Mouse (Mus musculus) limb, embryonic 10.5 days (tissue): ENCODE measurements around the gene Kdsr. TPM values are rescaled to one million over a fixed set of nuclear protein-coding genes. Genes with fewer than 3 reads are reported as not detected.

Experiments
- DNase-seq: peaks from one replicate; pipeline ENCODE4 v3.0.0-alpha.2; 2017; ENCODE audit warnings: low spot score
- H3K27ac ChIP-seq: fragments of 300-500 bp; sonication (generic); 2 replicates; pipeline ENCODE4 v1.5.1; 2016; ENCODE audit warnings: mild to moderate bottlenecking
- H3K27me3 ChIP-seq: fragments of 300-500 bp; sonication (generic); 2 replicates; pipeline ENCODE4 v1.6.1; 2016; ENCODE audit warnings: low read depth, mild to moderate bottlenecking; ENCODE audit not compliant: poor library complexity, severe bottlenecking
- H3K36me3 ChIP-seq: fragments of 300-500 bp; sonication (generic); 2 replicates; pipeline ENCODE4 v1.6.1; 2016; ENCODE audit warnings: mild to moderate bottlenecking, moderate library complexity
- H3K4me1 ChIP-seq: fragments of 300-500 bp; sonication (generic); 2 replicates; pipeline ENCODE4 v1.6.1; 2016
- H3K4me3 ChIP-seq: fragments of 300-500 bp; sonication (generic); 2 replicates; pipeline ENCODE4 v1.5.1; 2016; ENCODE audit warnings: mild to moderate bottlenecking, moderate library complexity
- H3K9me3 ChIP-seq: fragments of 300-500 bp; sonication (generic); replicated peaks from 2 replicates; pipeline ENCODE4 v1.6.1; 2016; ENCODE audit warnings: mild to moderate bottlenecking
- WGBS: fragments of 180-500 bp; shearing (Covaris S2); methylation state at CpG from one replicate; pipeline ENCODE4 v1.1.7; 2016; 5-methylcytosine and 5-hydroxymethylcytosine counted together
- polyA plus RNA-seq: library from polyadenylated mRNA; unstranded; fragments of >200 nt; fragmentation: Nextera tagmentation; extraction: Ambion mirVana; gene quantifications from 2 replicates; pipeline ENCODE4 v1.2.1, GENCODE M21; 2016

Kdsr gene
- polyA plus RNA-seq, 1 experiment from 2014 or later = 10.2 TPM

DNA sequence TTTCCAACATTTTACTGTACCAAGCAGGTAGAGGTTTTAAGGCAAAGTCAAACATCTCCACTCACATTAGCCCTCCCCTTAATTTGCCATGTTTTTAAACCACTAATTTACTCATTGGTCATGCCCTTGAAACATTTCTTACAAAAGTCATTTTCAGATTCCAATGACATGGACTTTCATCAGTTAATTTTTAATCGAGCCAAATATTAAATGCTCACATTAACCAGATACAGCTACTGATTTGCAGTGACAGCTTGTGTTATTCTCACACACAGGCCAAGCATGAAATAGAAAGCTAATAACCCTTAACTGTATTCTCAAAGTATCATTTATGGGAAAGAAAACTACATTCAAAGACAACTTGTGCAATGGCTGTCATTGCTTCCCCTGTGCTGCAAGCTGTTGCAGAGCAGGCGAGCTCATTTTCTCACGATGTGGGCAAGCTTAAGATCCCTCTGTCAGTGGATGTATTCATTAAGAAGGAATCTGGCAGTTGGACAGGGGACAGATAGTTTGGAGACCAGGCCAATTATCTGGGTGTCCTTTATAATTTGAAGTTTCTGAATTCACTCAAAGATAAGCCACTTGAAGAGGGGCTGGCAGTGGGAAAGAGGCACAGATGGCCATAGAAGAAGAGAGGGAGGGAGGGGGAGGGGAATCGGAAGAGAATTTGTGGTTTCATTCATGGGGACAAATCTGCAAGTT lies 56.9 kb downstream of the Kdsr start:
- Histone ChIP-seq H3K27me3 (no peaks in the 10 kb centered on the region), H3K27ac (no peak overlapping the region), H3K4me3 (no peak overlapping the region), H3K4me1 (no peaks in the 10 kb centered on the region), H3K36me3 (no peaks in the 10 kb centered on the region), H3K9me3 (no peaks in the 10 kb centered on the region)
- no peak for DNase-seq
- WGBS = 77% methylated on average over 4 of the region's 4 CpGs

DNA sequence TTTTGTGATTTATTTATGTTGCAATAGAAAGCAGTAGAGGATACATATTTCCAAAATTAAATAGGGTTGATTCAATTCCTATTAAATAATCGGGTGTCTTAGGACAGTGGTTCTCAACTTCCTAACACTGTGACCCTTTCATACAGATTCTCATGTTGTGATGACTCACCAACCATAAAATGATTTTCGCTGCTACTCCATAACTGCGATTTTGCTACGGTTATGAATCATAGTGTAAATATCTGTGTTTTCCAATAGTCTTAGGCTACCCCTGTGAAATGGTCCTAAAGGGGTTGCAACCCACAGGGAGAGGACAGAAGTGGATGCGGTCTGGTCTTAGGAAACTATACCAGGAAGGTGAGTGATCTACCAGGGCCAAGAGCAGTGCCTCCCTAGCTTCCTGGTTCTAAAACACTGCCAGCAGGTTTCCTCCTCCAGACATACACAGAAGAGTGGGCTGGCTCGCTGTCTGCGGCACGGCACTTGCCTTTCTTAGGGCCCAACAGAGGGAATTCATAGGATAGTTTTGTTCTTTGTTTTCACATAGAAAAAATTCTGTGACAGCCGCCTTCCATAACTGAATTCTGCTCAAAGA lies 58.9 kb downstream of the Kdsr start:
- WGBS = 93% methylated on average over 9 of the region's 9 CpGs
- H3K4me1 ChIP-seq = no peaks in the 10 kb centered on the region

DNA sequence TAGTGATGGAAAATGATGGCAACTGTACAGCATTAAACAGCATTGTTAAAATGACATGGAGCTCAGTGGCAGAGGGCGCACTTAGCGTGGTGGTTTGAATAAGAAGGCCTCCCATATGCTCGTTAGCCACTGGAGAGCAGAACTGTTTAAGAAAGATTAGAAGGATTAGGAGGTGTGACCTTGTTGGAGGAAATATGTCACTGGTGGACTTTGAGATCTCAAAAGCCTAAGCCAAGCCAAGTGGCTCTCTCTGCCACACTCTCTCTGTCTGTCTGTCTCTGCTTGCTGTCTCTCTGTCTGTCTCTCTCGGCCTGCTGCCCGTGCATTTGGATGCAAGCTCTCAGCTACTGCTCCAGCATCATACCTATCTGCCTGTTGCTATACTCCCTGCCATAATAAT lies 63.1 kb downstream of the Kdsr start:
- Histone ChIP-seq H3K27me3 (no peaks in the 10 kb centered on the region), H3K4me1 (no peaks in the 10 kb centered on the region), H3K27ac (no peak overlapping the region), H3K4me3 (no peak overlapping the region), H3K9me3 (no peaks in the 10 kb centered on the region), H3K36me3 (no peaks in the 10 kb centered on the region)
- DNase-seq = no peak
- WGBS = 88% methylated on average over 5 of the region's 5 CpGs

More for the DNA sequence above, 58.9 kb downstream of the Kdsr start:
- no peaks in the 10 kb centered on the region for H3K9me3 ChIP-seq
- no peaks in the 10 kb centered on the region for H3K36me3 ChIP-seq
- no peak overlapping the region for H3K27ac ChIP-seq
- H3K27me3 ChIP-seq = no peaks in the 10 kb centered on the region
- no peak overlapping the region for H3K4me3 ChIP-seq
- DNase-seq = no peak

DNA sequence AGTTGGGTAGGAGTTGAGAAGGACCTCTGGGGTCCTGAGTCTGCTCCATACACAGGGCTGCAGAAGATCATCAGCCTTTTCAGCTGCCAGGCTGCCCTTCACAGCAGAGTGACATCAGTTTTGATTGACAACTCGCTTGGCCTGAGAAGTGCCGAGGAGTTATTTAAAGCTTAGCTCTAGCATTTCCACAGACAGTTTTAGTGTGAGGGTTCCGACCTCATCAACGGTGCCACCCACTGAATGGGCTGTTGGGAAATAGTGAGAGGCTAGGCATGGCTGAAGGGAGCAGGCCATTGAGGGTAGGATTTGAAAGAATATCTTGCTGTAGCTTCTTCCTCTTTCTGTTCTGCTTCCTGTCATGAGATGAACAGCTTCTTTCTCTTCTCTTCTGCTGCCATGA lies 63.9 kb downstream of the Kdsr start:
- Histone ChIP-seq H3K4me3 (no peak overlapping the region), H3K36me3 (no peaks in the 10 kb centered on the region), H3K9me3 (no peaks in the 10 kb centered on the region), H3K27ac (no peak overlapping the region), H3K27me3 (no peaks in the 10 kb centered on the region), H3K4me1 (no peaks in the 10 kb centered on the region)
- WGBS = 90% methylated on average over 4 of the region's 4 CpGs
- no peak for DNase-seq

DNA sequence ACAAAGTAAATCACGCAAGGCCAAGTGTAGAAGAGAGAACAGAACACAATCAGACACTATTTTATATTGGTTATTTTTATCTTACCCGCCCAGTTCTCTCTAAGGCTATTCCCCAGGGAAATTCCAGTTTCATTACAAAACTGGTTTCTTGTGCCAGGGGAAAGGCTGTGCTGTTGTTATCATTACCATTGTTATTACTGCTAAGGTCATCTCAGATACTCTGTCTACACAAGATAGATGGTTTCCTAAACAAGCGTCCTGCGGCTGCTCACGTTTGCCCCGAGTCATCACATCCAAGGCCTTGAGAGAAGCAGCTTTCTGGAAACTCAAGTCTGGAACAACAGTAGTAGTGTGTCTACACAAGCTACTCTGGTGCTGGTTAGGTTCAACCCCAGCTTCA lies 65.2 kb downstream of the Kdsr start:
- DNase-seq = no peak
- 88% methylated on average over 6 of the region's 6 CpGs for WGBS
- H3K27ac ChIP-seq = no peak overlapping the region
- H3K4me3 ChIP-seq = no peak overlapping the region
- no peaks in the 10 kb centered on the region for H3K36me3 ChIP-seq
- H3K9me3 ChIP-seq = no peaks in the 10 kb centered on the region
- no peaks in the 10 kb centered on the region for H3K27me3 ChIP-seq
- H3K4me1 ChIP-seq = no peaks in the 10 kb centered on the region

DNA sequence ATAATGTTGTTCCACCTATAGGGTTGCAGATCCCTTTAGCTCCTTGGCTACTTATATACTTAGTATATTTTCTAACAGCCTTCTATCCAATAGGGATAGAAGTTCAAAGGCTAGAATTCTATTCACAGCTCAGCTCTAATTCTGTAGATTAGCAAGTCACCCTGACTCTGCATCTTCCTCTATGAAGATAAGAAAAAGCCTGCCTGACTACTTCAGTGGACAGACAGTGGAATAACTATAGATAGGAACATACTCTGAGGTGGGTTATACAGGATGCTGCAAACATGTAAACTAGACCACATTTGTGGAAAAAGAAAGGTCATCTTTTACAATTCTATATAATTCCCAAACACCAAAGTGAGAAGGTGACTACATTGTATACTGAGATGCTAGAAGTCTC lies 66.9 kb downstream of the Kdsr start:
- no peaks in the 10 kb centered on the region for H3K36me3 ChIP-seq
- no peaks in the 10 kb centered on the region for H3K27me3 ChIP-seq
- H3K27ac ChIP-seq = no peak overlapping the region
- no peaks in the 10 kb centered on the region for H3K9me3 ChIP-seq
- no peak for DNase-seq
- no peaks in the 10 kb centered on the region for H3K4me1 ChIP-seq
- no peak overlapping the region for H3K4me3 ChIP-seq

DNA sequence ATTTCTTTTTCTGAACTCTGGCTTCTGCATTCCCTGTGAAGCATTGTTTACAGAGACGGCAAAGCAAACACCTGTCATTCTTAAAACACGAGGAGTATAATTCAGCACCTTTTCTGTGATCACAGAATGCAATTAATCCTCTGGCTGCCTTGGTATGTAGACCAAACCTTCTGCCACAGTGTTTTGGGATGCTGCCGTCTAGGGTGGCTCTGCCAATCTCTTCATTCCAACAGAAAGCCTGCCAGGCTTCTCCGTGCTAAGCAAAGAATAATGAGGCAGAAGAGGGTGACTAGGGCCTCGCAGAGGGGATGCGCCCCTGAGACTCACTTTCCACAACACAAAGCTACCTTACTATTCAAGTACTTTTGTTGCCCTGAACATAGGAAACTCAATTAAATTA lies 68.6 kb downstream of the Kdsr start:
- H3K4me1 ChIP-seq = no peaks in the 10 kb centered on the region
- H3K4me3 ChIP-seq = no peak overlapping the region
- no peaks in the 10 kb centered on the region for H3K36me3 ChIP-seq
- 85% methylated on average over 6 of the region's 6 CpGs for WGBS
- H3K27me3 ChIP-seq = no peaks in the 10 kb centered on the region
- H3K9me3 ChIP-seq = no peaks in the 10 kb centered on the region
- H3K27ac ChIP-seq = no peak overlapping the region
- DNase-seq = no peak

DNA sequence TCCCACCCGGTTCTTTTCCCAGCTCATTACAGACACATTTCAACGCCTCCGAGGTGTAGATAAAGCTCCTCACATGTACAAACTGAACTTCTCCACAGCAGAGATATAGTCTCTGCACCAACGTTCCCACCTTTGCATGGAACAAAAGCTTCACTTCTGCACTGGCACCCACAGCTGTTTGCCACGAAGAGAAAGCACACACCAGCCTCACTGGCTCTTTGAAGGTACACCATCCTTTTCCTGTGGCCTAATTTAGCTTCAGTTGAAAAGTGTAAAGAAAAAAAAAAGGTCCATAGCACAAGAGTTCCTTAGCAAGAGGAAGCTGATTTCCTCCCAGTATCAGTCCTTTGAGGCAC lies 71.4 kb downstream of the Kdsr start:
- no peak for DNase-seq
- WGBS = 87% methylated on average over 5 of the region's 5 CpGs
- Histone ChIP-seq H3K27ac (no peak overlapping the region), H3K4me3 (no peak overlapping the region), H3K4me1 (no peaks in the 10 kb centered on the region), H3K9me3 (no peaks in the 10 kb centered on the region), H3K27me3 (no peaks in the 10 kb centered on the region), H3K36me3 (no peaks in the 10 kb centered on the region)

DNA sequence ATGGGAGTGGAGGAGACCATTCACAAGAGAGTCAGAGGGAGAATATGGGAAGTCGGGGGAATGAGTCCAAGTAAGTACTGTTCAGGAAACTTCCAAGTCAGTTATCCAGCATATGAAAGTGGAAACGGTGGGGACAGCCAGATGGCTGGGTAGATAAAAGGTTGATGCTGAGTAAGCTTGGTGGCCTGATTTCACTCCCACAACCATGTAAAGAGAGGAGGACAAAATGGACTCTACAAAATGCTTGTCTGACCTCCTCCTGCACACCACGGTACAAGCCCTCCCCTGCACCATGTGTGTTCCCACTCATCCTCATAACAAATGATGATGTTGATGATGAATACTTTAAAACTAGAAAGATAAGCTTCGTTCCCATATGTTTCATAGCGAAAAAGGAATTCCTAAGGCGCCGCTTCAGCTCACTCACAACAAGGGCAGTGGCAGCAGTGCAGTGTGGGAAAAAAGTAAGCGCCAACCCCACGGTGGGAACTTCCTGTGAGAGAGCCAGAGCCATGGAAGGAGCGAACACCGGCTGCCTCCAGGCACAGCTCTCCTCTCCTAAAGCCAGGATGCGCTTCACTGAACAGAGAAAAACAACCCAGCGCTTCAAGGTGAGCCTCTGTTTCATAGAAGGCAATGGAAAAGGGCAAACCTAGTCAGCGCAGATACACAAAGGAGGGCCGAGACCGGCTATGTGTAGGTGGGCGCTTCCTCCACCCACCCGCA lies 71.9 kb downstream of the Kdsr start:
- Histone ChIP-seq H3K9me3 (no peaks in the 10 kb centered on the region), H3K4me1 (no peaks in the 10 kb centered on the region), H3K4me3 (no peak overlapping the region), H3K27me3 (no peaks in the 10 kb centered on the region), H3K36me3 (no peaks in the 10 kb centered on the region), H3K27ac (no peak overlapping the region)
- DNase-seq = no peak
- WGBS = 86% methylated on average over 18 of the region's 18 CpGs

DNA sequence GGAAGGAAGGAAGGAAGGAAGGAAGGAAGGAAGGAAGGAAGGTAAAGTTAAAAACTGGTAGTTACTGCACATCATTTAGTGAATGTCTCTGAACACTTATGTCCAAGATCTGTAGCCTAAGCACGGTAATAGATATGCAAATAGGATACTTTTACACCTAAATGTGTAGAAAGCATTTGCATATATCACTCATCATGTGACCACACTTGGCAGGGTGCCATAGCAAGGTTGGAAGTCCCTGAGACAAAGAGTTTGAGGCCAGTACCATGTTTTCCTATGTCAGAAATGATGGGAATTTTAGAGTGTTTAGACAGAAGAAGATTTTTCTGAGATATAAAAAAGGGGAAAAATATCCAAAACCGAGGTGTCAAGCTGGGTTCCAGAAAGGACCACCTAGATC lies 73.8 kb downstream of the Kdsr start:
- DNase-seq = no peak
- H3K27ac ChIP-seq = no peak overlapping the region

DNA sequence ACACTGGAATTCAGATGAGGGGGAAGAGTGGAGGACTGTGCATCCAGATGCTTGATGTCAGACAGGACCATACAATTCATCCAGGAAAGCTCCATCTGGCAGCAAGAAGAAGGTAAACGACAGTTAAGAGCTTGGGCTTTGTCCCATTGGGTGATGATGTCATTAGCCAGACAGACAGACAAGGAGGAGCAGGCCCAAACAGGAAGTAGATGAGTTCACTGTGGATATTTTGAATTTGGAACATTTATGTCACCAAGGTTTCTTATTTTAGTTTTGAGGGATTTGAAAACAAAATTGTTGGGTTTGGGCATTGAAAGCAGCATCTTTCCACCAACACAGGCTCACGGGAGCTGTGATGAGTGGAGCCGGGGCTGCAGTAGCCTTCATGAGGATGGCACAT lies 75.0 kb downstream of the Kdsr start:
- 84% methylated on average over 3 of the region's 3 CpGs for WGBS
- H3K27ac ChIP-seq = no peak overlapping the region

More for the DNA sequence above, 73.8 kb downstream of the Kdsr start:
- Histone ChIP-seq H3K27me3 (no peaks in the 10 kb centered on the region), H3K4me1 (no peaks in the 10 kb centered on the region), H3K36me3 (no peaks in the 10 kb centered on the region), H3K4me3 (no peak overlapping the region), H3K9me3 (no peaks in the 10 kb centered on the region)
- WGBS = 76% methylated on average over 2 of the region's 2 CpGs

DNA sequence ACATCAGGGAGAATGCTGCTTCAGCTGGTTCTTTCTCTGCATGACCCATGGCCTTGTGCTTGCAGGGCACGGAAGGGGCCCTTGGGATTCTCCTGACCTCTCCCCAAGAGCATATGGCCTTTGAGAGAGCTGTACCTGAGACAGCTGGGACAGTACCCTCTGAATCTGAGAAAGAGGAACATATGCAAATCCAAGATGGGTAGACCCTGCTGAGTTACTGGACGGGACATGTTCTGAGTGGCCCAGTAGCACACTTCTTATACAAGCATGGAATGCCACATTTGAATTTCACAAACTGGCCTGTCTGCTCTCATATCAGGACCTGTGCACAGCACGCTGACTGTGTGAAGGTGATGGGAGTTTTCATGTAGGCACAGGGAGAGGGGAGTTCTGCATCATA lies 76.7 kb downstream of the Kdsr start:
- H3K27me3 ChIP-seq = no peaks in the 10 kb centered on the region
- H3K4me1 ChIP-seq = no peaks in the 10 kb centered on the region
- WGBS = 88% methylated on average over 3 of the region's 3 CpGs
- H3K4me3 ChIP-seq = no peak overlapping the region
- no peak overlapping the region for H3K27ac ChIP-seq
- H3K36me3 ChIP-seq = no peaks in the 10 kb centered on the region; the same call in 1 of the 2 replicates
- no peak for DNase-seq
- no peaks in the 10 kb centered on the region for H3K9me3 ChIP-seq

More for the DNA sequence above, 75.0 kb downstream of the Kdsr start:
- H3K4me1 ChIP-seq = no peaks in the 10 kb centered on the region
- H3K9me3 ChIP-seq = no peaks in the 10 kb centered on the region
- H3K4me3 ChIP-seq = no peak overlapping the region
- no peak for DNase-seq
- H3K36me3 ChIP-seq = no peaks in the 10 kb centered on the region; the same call in 1 of the 2 replicates
- no peaks in the 10 kb centered on the region for H3K27me3 ChIP-seq

DNA sequence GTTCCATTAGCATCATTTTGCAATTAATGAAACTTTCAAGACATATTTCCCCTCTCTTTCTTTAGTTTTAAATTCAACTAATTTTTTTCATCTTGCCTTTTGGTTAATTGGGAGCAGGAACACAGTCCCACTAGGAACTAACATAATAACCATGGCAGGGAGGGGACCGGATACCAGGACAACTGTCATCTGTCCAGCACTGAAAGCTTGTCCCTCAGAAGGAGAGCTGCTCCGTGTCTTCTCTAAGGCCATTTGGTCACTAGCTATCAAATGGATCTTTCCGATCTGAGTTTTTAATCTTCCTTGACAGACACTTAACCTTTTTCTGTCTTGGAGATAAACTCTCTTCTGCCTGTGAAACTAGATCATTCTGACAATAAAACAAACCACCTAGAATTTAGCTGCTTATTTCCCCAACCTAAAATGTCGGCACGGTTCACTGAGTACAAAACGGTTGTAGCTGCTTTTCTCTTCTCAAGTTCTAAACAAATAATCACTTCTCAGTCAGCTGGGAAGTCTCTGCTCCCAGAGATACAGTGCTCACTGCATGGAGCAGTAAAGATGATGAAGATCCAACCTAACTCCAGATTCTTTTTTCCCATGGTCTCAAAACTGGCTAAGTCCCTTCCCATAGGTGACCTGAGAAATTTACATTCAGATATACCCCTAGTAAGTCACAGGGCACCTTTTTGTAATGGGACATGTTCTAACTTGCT lies 79.6 kb downstream of the Kdsr start:
- H3K9me3 ChIP-seq = no peaks in the 10 kb centered on the region
- no peak overlapping the region for H3K27ac ChIP-seq
- H3K4me1 ChIP-seq = no peaks in the 10 kb centered on the region
- no peak for DNase-seq
- 82% methylated on average over 6 of the region's 6 CpGs for WGBS
- H3K27me3 ChIP-seq = no peaks in the 10 kb centered on the region
- H3K36me3 ChIP-seq = no peaks in the 10 kb centered on the region; the same call in 1 of the 2 replicates
- H3K4me3 ChIP-seq = no peak overlapping the region
